8 mouse cellular contexts compared by ENCODE assay signal in the genomic region with DNA sequence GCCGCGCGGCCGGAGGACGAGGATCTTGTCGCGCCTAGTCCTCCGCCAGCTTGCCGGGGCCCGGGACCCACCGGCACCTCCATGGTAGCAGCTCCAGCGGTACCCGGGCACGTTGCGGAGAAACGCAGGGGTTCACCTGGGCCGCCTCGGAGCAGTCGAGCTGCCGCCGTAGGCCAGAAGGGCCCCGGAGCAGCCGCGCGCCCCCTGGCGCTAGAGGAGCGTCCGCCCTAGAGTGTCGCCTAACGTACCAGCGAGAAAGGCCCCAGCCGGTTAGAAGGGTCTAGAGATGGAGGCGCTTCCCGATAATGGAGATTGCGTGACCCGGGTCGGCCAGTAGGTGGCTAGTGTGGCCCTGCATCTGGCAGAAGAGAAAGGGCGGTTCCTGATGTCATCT. TPM values are rescaled to one million over a fixed set of nuclear protein-coding genes. Genes with fewer than 3 reads are reported as not detected.
DNase-seq lines count a peak whose midpoint lies in the region; ATAC-seq and TF ChIP-seq lines count a peak whose summit lies in the region.

Gene Dennd6b, minus strand, starts transcription at position 184 of the 394 bp plus-strand sequence.

- under 1% methylated on average over 38 of the region's 38 CpGs for WGBS in heart, embryonic 12.5 days
- WGBS in kidney, postnatal 0 days: under 1% methylated on average over 38 of the region's 38 CpGs
- under 1% methylated on average over 38 of the region's 38 CpGs for WGBS in liver, embryonic 11.5 days
- under 1% methylated on average over 37 of the region's 38 CpGs for WGBS in stomach, embryonic 14.5 days

- no peaks in the 10 kb centered on the region for H3K9me3 ChIP-seq in erythroblast, embryonic 14.5 days (ENCODE audit: control insufficient read depth, low read length)
- H3K9me3 ChIP-seq in heart, embryonic 12.5 days (replicated peaks): no peaks in the 10 kb centered on the region
- H3K9me3 ChIP-seq in kidney, postnatal 0 days (replicated peaks; ENCODE audit: low read length): no peaks in the 10 kb centered on the region
- H3K9me3 ChIP-seq in liver, embryonic 11.5 days (ENCODE audit: control insufficient read depth, low read length): no peaks in the 10 kb centered on the region
- no peaks in the 10 kb centered on the region for H3K9me3 ChIP-seq in stomach, embryonic 14.5 days (ENCODE audit: control insufficient read depth, low read depth, low read length)

- ATAC-seq in heart, embryonic 12.5 days (ENCODE audit: insufficient number of reproducible peaks, low FRiP score): peak; percentile 98
- ATAC-seq in kidney, postnatal 0 days (replicated peaks; ENCODE audit: low FRiP score, low read depth): peak; percentile 98
- peak; percentile 98 for ATAC-seq in liver, embryonic 11.5 days (replicated peaks; ENCODE audit: low FRiP score)
- peak; percentile 97 for ATAC-seq in stomach, embryonic 14.5 days (ENCODE audit: insufficient number of reproducible peaks, insufficient read depth, low FRiP score, low read depth)

- peak; percentile 96 for TF ChIP-seq CTCF in C2C12 (IDR thresholded peaks at IDR 0.05; ENCODE audit: control insufficient read depth, insufficient read depth, insufficient read length)
- peak; percentile 92 for TF ChIP-seq CTCF in brain, embryonic 14.5 days (IDR thresholded peaks at IDR 0.05; ENCODE audit: borderline replicate concordance, extremely low read depth, insufficient read depth, insufficient read length)
- TF ChIP-seq CTCF in kidney, postnatal 0 days (IDR thresholded peaks at IDR 0.05; ENCODE audit: low read depth): peak; percentile 96

- peak within 1 kb of the TSS; percentile 97 for H3K27ac ChIP-seq in heart, embryonic 12.5 days (ENCODE audit: poor library complexity, severe bottlenecking)
- peak within 1 kb of the TSS; percentile 100 for H3K27ac ChIP-seq in kidney, postnatal 0 days
- H3K27ac ChIP-seq in liver, embryonic 11.5 days (ENCODE audit: low read depth, low read length): peak within 1 kb of the TSS; percentile 99
- peak within 1 kb of the TSS; percentile 97 for H3K27ac ChIP-seq in stomach, embryonic 14.5 days (ENCODE audit: low read length)

- H3K36me3 ChIP-seq in C2C12 (ENCODE audit: control insufficient read depth, insufficient read depth): no peaks in the 10 kb centered on the region
- no peaks in the 10 kb centered on the region for H3K36me3 ChIP-seq in erythroblast, embryonic 14.5 days (ENCODE audit: control insufficient read depth)
- no peaks in the 10 kb centered on the region for H3K36me3 ChIP-seq in heart, embryonic 12.5 days
- H3K36me3 ChIP-seq in kidney, postnatal 0 days (ENCODE audit: insufficient read depth, low read length): no peaks in the 10 kb centered on the region
- H3K36me3 ChIP-seq in liver, embryonic 11.5 days (ENCODE audit: control insufficient read depth, insufficient read depth, low read length): no peaks in the 10 kb centered on the region
- no peaks in the 10 kb centered on the region for H3K36me3 ChIP-seq in stomach, embryonic 14.5 days (ENCODE audit: control insufficient read depth, insufficient read depth, low read length)

- H3K27me3 ChIP-seq in C2C12 (ENCODE audit: control insufficient read depth, insufficient read depth, insufficient read length): no peaks in the 10 kb centered on the region
- H3K27me3 ChIP-seq in erythroblast, embryonic 14.5 days (ENCODE audit: control insufficient read depth): no peaks in the 10 kb centered on the region
- no peaks in the 10 kb centered on the region for H3K27me3 ChIP-seq in heart, embryonic 12.5 days (replicated peaks)
- H3K27me3 ChIP-seq in kidney, postnatal 0 days (ENCODE audit: insufficient read depth, low read length): no peaks in the 10 kb centered on the region
- H3K27me3 ChIP-seq in liver, embryonic 11.5 days (replicated peaks; ENCODE audit: control insufficient read depth, insufficient read depth, low read length): no peaks in the 10 kb centered on the region
- H3K27me3 ChIP-seq in stomach, embryonic 14.5 days (ENCODE audit: control insufficient read depth, insufficient read depth, low read length): no peaks in the 10 kb centered on the region

- no peaks in the 10 kb centered on the region for H3K79me3 ChIP-seq in C2C12 (ENCODE audit: low read depth)

- peak within 1 kb of the TSS; percentile 80 for H3K4me2 ChIP-seq in heart, embryonic 12.5 days
- H3K4me2 ChIP-seq in kidney, postnatal 0 days (ENCODE audit: low read length): peak within 1 kb of the TSS; percentile 71
- peak within 1 kb of the TSS; percentile 91 for H3K4me2 ChIP-seq in liver, embryonic 11.5 days
- H3K4me2 ChIP-seq in stomach, embryonic 14.5 days (replicated peaks; ENCODE audit: low read depth, low read length): peak within 1 kb of the TSS; percentile 69

- peaks cover 22% of the 10 kb centered on the region for H3K4me1 ChIP-seq in erythroblast, embryonic 14.5 days (ENCODE audit: control insufficient read depth)
- peaks cover 15% of the 10 kb centered on the region for H3K4me1 ChIP-seq in heart, embryonic 12.5 days (replicated peaks)
- peaks cover 10% of the 10 kb centered on the region for H3K4me1 ChIP-seq in kidney, postnatal 0 days (replicated peaks; ENCODE audit: insufficient read depth, low read length)
- H3K4me1 ChIP-seq in liver, embryonic 11.5 days (replicated peaks; ENCODE audit: control insufficient read depth, insufficient read depth, low read length): peaks cover 15% of the 10 kb centered on the region
- peaks cover 15% of the 10 kb centered on the region for H3K4me1 ChIP-seq in stomach, embryonic 14.5 days (ENCODE audit: control insufficient read depth, insufficient read depth, low read length)

- H3ac ChIP-seq in C2C12 (ENCODE audit: control insufficient read depth, insufficient read length, low read depth): peak within 1 kb of the TSS; percentile 99

- no peaks in the 10 kb centered on the region for H3K79me2 ChIP-seq in C2C12 (ENCODE audit: control insufficient read depth, insufficient read depth)

- peak within 1 kb of the TSS; percentile 93 for H3K9ac ChIP-seq in heart, embryonic 12.5 days
- peak within 1 kb of the TSS; percentile 99 for H3K9ac ChIP-seq in kidney, postnatal 0 days (ENCODE audit: low read depth, low read length)
- H3K9ac ChIP-seq in liver, embryonic 11.5 days (ENCODE audit: low read depth, low read length): peak within 1 kb of the TSS; percentile 99
- H3K9ac ChIP-seq in stomach, embryonic 14.5 days (replicated peaks; ENCODE audit: low read depth, low read length): peak within 1 kb of the TSS; percentile 94

- H3K4me3 ChIP-seq in C2C12 (ENCODE audit: insufficient read depth, poor library complexity, severe bottlenecking): peak within 1 kb of the TSS; percentile 99
- peak within 1 kb of the TSS; percentile 100 for H3K4me3 ChIP-seq in erythroblast, embryonic 14.5 days (replicated peaks)
- H3K4me3 ChIP-seq in heart, embryonic 12.5 days: peak within 1 kb of the TSS; percentile 78
- H3K4me3 ChIP-seq in kidney, postnatal 0 days (replicated peaks; ENCODE audit: low read depth, low read length): peak within 1 kb of the TSS; percentile 91
- peak within 1 kb of the TSS; percentile 92 for H3K4me3 ChIP-seq in liver, embryonic 11.5 days (ENCODE audit: low read depth, low read length)
- H3K4me3 ChIP-seq in stomach, embryonic 14.5 days (ENCODE audit: low read depth, low read length): peak within 1 kb of the TSS; percentile 79

- peak; percentile 98 for DNase-seq in brain, embryonic 14.5 days (ENCODE audit: low read depth)
- peak; percentile 99 for DNase-seq in kidney, postnatal 0 days (ENCODE audit: low spot score)
- peak; percentile 96 for DNase-seq in liver, embryonic 11.5 days (ENCODE audit: low spot score)
- DNase-seq in naive thymus-derived CD4-positive, alpha-beta T cell, adult 2 months (ENCODE audit: low read depth): peak; percentile 98

- peak; percentile 4; the same call in 1 of the 2 replicates for TF ChIP-seq POLR2A in brain, embryonic 14.5 days (IDR thresholded peaks at IDR 0.05; ENCODE audit: borderline replicate concordance, extremely low read depth, insufficient read depth, insufficient read length, poor library complexity, severe bottlenecking)

TF ChIP-seq in C2C12, 6 proteins besides CTCF, POLR2A, EP300 and RAD21:
- TF ChIP-seq FOSL1 (IDR thresholded peaks at IDR 0.05; ENCODE audit: insufficient read depth, low read length, poor library complexity, severe bottlenecking) (no peak), MAX (IDR thresholded peaks at IDR 0.05) (peak; percentile 86)

RNA-seq across cellular contexts. Expression of gene Dennd6b, which starts in this region (rescaled TPM):
- 2.1 TPM for polyA plus RNA-seq in C2C12 (2012; fragmentation: generic; extraction: Trizol)
- 134 and 196 TPM in 2 replicates for polyA plus RNA-seq in brain, embryonic 14.5 days (2012; rRNA removed)
- polyA plus RNA-seq in erythroblast, embryonic 14.5 days (2012): 0.62 and 0.88 TPM in 2 replicates
- 19.9 and 20.2 TPM in 2 replicates for polyA plus RNA-seq in heart, embryonic 12.5 days (2016; fragmentation: Nextera tagmentation; extraction: Ambion mirVana)
- polyA plus RNA-seq in kidney, postnatal 0 days (2015; fragmentation: Nextera tagmentation; extraction: Ambion mirVana): 10.4 and 11.7 TPM in 2 replicates
- polyA plus RNA-seq in liver, embryonic 11.5 days (2014; fragmentation: Nextera tagmentation; extraction: Ambion mirVana): 9.5 and 10.5 TPM in 2 replicates
- polyA plus RNA-seq in stomach, embryonic 14.5 days (2014; fragmentation: Nextera tagmentation; extraction: Ambion mirVana): 16.4 and 17.6 TPM in 2 replicates

Comparison
In these comparisons a context has a peak if more than half of its experiments do, and no peak if none do; other contexts are left out.
1. Peak in every context shown above with its lines: DNase-seq, ATAC-seq, H3K4me3 ChIP-seq and H3K27ac ChIP-seq.